Comparison of ENCODE assay signal across 7 mouse cellular contexts in the genomic region with DNA sequence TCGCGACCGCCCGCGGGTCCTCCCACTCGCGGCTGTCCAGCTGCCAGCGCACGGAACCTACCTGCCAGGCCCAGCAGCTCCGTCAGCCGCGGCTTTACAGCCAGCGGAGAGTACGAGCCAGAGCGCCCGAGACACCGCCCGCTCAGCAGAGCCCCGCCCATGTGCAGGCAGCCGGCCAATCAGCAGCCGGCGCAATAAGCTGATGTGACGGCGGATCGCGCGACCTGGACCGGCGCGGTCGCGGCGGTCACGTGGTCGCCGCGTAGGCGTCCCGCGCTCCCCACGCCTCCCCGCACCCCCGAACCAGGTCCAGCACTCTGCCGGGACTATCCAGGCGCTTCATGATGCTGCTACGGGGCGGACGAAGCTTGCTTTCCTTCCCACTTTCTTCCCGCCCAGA. TPM values are rescaled to one million over a fixed set of nuclear protein-coding genes. Genes with fewer than 3 reads are reported as not detected.
DNase-seq lines count a peak whose midpoint lies in the region; ATAC-seq lines count a peak whose summit lies in the region.

Sc5d (minus strand) TSS at position 112 of the 400 bp plus-strand sequence.

- no peaks in the 10 kb centered on the region for H3K9me3 ChIP-seq in embryonic facial prominence, embryonic 11.5 days (replicated peaks; ENCODE audit: control insufficient read depth, low read length)
- H3K9me3 ChIP-seq in limb, embryonic 11.5 days (ENCODE audit: control insufficient read depth, low read length) = no peaks in the 10 kb centered on the region
- H3K9me3 ChIP-seq in midbrain, embryonic 14.5 days (ENCODE audit: control insufficient read depth, low read length) = no peaks in the 10 kb centered on the region

- H3K4me3 ChIP-seq in embryonic facial prominence, embryonic 11.5 days (ENCODE audit: low read depth, low read length) = peak within 1 kb of the TSS; percentile 82
- H3K4me3 ChIP-seq in limb, embryonic 11.5 days (ENCODE audit: low read depth, low read length) = peak within 1 kb of the TSS; percentile 80
- H3K4me3 ChIP-seq in midbrain, embryonic 14.5 days (replicated peaks; ENCODE audit: low read depth, low read length) = peak within 1 kb of the TSS; percentile 82

- H3K27me3 ChIP-seq in embryonic facial prominence, embryonic 11.5 days (ENCODE audit: control insufficient read depth, insufficient read depth, low read length) = no peaks in the 10 kb centered on the region
- no peaks in the 10 kb centered on the region for H3K27me3 ChIP-seq in limb, embryonic 11.5 days (ENCODE audit: control insufficient read depth, insufficient read depth, low read length)
- H3K27me3 ChIP-seq in midbrain, embryonic 14.5 days (ENCODE audit: control insufficient read depth, insufficient read depth, low read length) = no peaks in the 10 kb centered on the region

- H3K9ac ChIP-seq in embryonic facial prominence, embryonic 11.5 days (replicated peaks; ENCODE audit: low read length) = peak within 1 kb of the TSS; percentile 80
- peak within 1 kb of the TSS; percentile 78 for H3K9ac ChIP-seq in limb, embryonic 11.5 days (ENCODE audit: low read length)
- peak within 1 kb of the TSS; percentile 86 for H3K9ac ChIP-seq in midbrain, embryonic 14.5 days (replicated peaks; ENCODE audit: low read length)

- H3K27ac ChIP-seq in embryonic facial prominence, embryonic 11.5 days (replicated peaks; ENCODE audit: low read depth, low read length) = peak within 1 kb of the TSS; percentile 41; the same call in 1 of the 2 replicates
- peak within 1 kb of the TSS; percentile 56; the same call in 1 of the 2 replicates for H3K27ac ChIP-seq in limb, embryonic 11.5 days (replicated peaks; ENCODE audit: low read depth, low read length)
- H3K27ac ChIP-seq in midbrain, embryonic 14.5 days (replicated peaks; ENCODE audit: low read depth, low read length) = peak within 1 kb of the TSS; percentile 90

- peak; percentile 97 for ATAC-seq in embryonic facial prominence, embryonic 11.5 days (replicated peaks; ENCODE audit: insufficient number of reproducible peaks, low FRiP score, low TSS enrichment, low read depth)
- ATAC-seq in limb, embryonic 11.5 days (ENCODE audit: insufficient number of reproducible peaks, low FRiP score, low TSS enrichment, low read depth) = peak; percentile 95
- ATAC-seq in midbrain, embryonic 14.5 days (ENCODE audit: low FRiP score, low TSS enrichment) = peak; percentile 99

- no peaks in the 10 kb centered on the region for H3K36me3 ChIP-seq in embryonic facial prominence, embryonic 11.5 days (replicated peaks; ENCODE audit: control insufficient read depth, insufficient read depth, low read depth, low read length)
- peaks cover 3% of the 10 kb centered on the region; the same call in 1 of the 2 replicates for H3K36me3 ChIP-seq in limb, embryonic 11.5 days (ENCODE audit: control insufficient read depth, insufficient read depth, low read length)
- peaks cover 7% of the 10 kb centered on the region for H3K36me3 ChIP-seq in midbrain, embryonic 14.5 days (ENCODE audit: control insufficient read depth, insufficient read depth, low read length)

- WGBS in embryonic facial prominence, embryonic 11.5 days = 0% methylated on average over 39 of the region's 49 CpGs
- 0% methylated on average over 48 of the region's 49 CpGs for WGBS in limb, embryonic 11.5 days
- under 1% methylated on average over 49 of the region's 49 CpGs for WGBS in midbrain, embryonic 14.5 days

- DNase-seq in adrenal gland, postnatal 14 days = peak; percentile 96
- peak; percentile 94 for DNase-seq in embryonic facial prominence, embryonic 11.5 days (ENCODE audit: low spot score)
- peak; percentile 100 for DNase-seq in heart, adult 11 months
- peak; percentile 96 for DNase-seq in kidney, adult 18-20 months
- DNase-seq in limb, embryonic 11.5 days (ENCODE audit: low spot score) = peak; percentile 92
- peak; percentile 97 for DNase-seq in midbrain, embryonic 14.5 days
- peak; percentile 86 to 89 for DNase-seq in spleen, adult 18-20 months

- no peaks in the 10 kb centered on the region for H3K4me1 ChIP-seq in embryonic facial prominence, embryonic 11.5 days (ENCODE audit: control insufficient read depth, insufficient read depth, low read length)
- H3K4me1 ChIP-seq in limb, embryonic 11.5 days (ENCODE audit: control insufficient read depth, insufficient read depth, low read length) = peaks cover 3% of the 10 kb centered on the region
- H3K4me1 ChIP-seq in midbrain, embryonic 14.5 days (ENCODE audit: control insufficient read depth, insufficient read depth, low read length) = peaks cover 16% of the 10 kb centered on the region

- peak within 1 kb of the TSS; percentile 84 for H3K4me2 ChIP-seq in embryonic facial prominence, embryonic 11.5 days (ENCODE audit: low read depth, low read length)
- peak within 1 kb of the TSS; percentile 67 for H3K4me2 ChIP-seq in limb, embryonic 11.5 days (ENCODE audit: low read depth, severe bottlenecking)
- peak within 1 kb of the TSS; percentile 74 for H3K4me2 ChIP-seq in midbrain, embryonic 14.5 days (ENCODE audit: low read length)

RNA-seq across cellular contexts. Expression of gene Sc5d, which starts in this region (rescaled TPM):
- total RNA-seq in adrenal gland, postnatal 14 days (2021) = 42.6 and 60.6 TPM in 2 replicates
- polyA plus RNA-seq in embryonic facial prominence, embryonic 11.5 days (2014; fragmentation: Nextera tagmentation; extraction: Ambion mirVana) = 52.1 and 56.8 TPM in 2 replicates
- polyA plus RNA-seq in limb, embryonic 11.5 days (2014; fragmentation: Nextera tagmentation; extraction: Ambion mirVana) = 49.6 and 55.2 TPM in 2 replicates
- polyA plus RNA-seq in midbrain, embryonic 14.5 days (2014; fragmentation: Nextera tagmentation; extraction: Ambion mirVana) = 71.8 and 76.3 TPM in 2 replicates

Comparison
In these comparisons a context has a peak if more than half of its experiments do, and no peak if none do; other contexts are left out.
1. Peak in every context shown above with its lines: DNase-seq, ATAC-seq, H3K4me3 ChIP-seq and H3K27ac ChIP-seq.